Mouse (Mus musculus): ENCODE measurements around the gene Gm42674. TPM values are rescaled to one million over a fixed set of nuclear protein-coding genes. Genes with fewer than 3 reads are reported as not detected.

The Gm42674 gene
- polyA plus RNA-seq (2012; rRNA removed), result not detected in 2 replicates

DNA sequence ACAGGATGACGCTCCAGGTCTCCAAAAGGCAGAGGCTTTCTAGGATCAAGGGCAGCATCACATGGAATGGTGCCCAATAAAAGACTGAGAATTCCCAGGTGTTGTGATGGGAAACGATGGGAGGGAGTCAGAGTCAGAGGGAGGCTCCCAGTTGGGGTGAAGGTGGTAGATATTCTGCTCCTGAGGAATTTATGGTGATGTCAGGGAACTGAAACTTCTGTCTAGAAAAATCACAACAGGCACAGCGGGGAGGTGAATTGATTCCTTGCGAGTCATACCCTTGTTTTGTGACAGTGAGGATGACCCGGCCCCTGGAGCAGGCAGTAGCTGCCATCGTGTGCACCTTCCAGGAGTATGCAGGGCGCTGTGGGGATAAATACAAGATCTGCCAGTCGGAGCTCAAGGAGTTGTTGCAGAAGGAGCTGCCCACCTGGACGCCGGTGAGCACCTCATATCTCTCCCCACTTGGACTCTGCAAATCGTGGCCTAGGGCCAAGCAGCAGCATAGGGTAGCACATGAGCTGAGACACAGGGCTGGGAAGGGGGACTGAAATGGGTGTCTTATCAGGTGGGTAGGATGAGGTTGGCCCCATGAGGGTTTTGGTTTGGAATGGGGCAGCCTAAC, at the start of gene Gm42674:
Gene Gm42674, plus strand, starts transcription at position 419 of the 625 bp plus-strand sequence.
- Histone ChIP-seq H3K27ac (ENCODE audit: insufficient read depth, low read length) (no peak within 1 kb of the TSS), H3K4me1 (ENCODE audit: control insufficient read depth, insufficient read depth, insufficient read length) (peaks cover 5% of the 10 kb centered on the region; the same call in 1 of the 2 replicates), H3K36me3 (ENCODE audit: control insufficient read depth, insufficient read depth, low read length) (no peaks in the 10 kb centered on the region), H3K27me3 (ENCODE audit: control insufficient read depth, insufficient read depth, low read length) (no peaks in the 10 kb centered on the region), H3K4me3 (ENCODE audit: extremely low read depth, insufficient read depth, insufficient read length) (no peak within 1 kb of the TSS)
- TF ChIP-seq POLR2A (IDR thresholded peaks at IDR 0.05; ENCODE audit: low read depth, low read length) (no peak), CTCF (IDR thresholded peaks at IDR 0.05; ENCODE audit: extremely low read depth, insufficient read depth, insufficient read length, insufficient replicate concordance) (no peak)
- WGBS, result 85% methylated on average over 11 of the region's 11 CpGs
- no peak for DNase-seq (ENCODE audit: low read depth in 1 of 2, low spot score in 2 of 2)

DNA sequence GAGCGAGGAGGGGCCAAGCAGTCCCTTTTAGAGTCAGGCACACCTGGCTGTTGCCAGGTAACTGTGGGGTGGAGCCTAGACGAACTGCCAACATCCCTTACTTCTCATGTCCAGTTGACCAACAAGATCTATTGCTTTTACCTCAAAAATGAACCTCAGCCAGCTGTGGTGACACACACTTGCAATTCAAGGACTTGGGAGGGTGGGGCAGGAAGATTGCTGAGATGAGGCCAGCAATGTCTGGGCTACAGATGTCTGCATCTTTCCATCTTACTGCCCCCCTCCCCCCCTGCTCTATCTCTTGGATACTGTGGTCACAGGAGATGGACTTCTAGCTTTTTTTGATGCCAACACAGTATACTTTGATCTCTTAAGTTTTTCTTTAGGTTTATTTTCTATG, 49.5 kb upstream of the Gm42674 start:
- WGBS, result 92% methylated on average over 2 of the region's 2 CpGs

GRCm38 (mm10) chr3:90555954-90556353, 45.8 kb upstream of the Gm42674 start:
- TF ChIP-seq CTCF (IDR thresholded peaks at IDR 0.05; ENCODE audit: extremely low read depth, insufficient read depth, insufficient read length, insufficient replicate concordance), result no peak
- TF ChIP-seq POLR2A (IDR thresholded peaks at IDR 0.05; ENCODE audit: low read depth, low read length), result no peak
- H3K27me3 ChIP-seq (ENCODE audit: control insufficient read depth, insufficient read depth, low read length), result no peaks in the 10 kb centered on the region
- H3K27ac ChIP-seq (ENCODE audit: insufficient read depth, low read length), result no peak overlapping the region
- H3K4me3 ChIP-seq (ENCODE audit: extremely low read depth, insufficient read depth, insufficient read length), result no peak overlapping the region
- no peaks in the 10 kb centered on the region for H3K4me1 ChIP-seq (ENCODE audit: control insufficient read depth, insufficient read depth, insufficient read length)
- H3K36me3 ChIP-seq (ENCODE audit: control insufficient read depth, insufficient read depth, low read length), result no peaks in the 10 kb centered on the region
- no peak for DNase-seq (ENCODE audit: low read depth in 1 of 2, low spot score in 2 of 2)
- WGBS, result 80% methylated on average over 5 of the region's 5 CpGs

More for the DNA sequence above, 49.5 kb upstream of the Gm42674 start:
- H3K4me3 ChIP-seq (ENCODE audit: extremely low read depth, insufficient read depth, insufficient read length), result no peak overlapping the region
- no peaks in the 10 kb centered on the region for H3K36me3 ChIP-seq (ENCODE audit: control insufficient read depth, insufficient read depth, low read length)
- DNase-seq (ENCODE audit: low read depth in 1 of 2, low spot score in 2 of 2), result no peak
- H3K27me3 ChIP-seq (ENCODE audit: control insufficient read depth, insufficient read depth, low read length), result no peaks in the 10 kb centered on the region
- H3K27ac ChIP-seq (ENCODE audit: insufficient read depth, low read length), result no peak overlapping the region
- no peaks in the 10 kb centered on the region for H3K4me1 ChIP-seq (ENCODE audit: control insufficient read depth, insufficient read depth, insufficient read length)
- TF ChIP-seq POLR2A (IDR thresholded peaks at IDR 0.05; ENCODE audit: low read depth, low read length), result no peak
- TF ChIP-seq CTCF (IDR thresholded peaks at IDR 0.05; ENCODE audit: extremely low read depth, insufficient read depth, insufficient read length, insufficient replicate concordance), result no peak

DNA sequence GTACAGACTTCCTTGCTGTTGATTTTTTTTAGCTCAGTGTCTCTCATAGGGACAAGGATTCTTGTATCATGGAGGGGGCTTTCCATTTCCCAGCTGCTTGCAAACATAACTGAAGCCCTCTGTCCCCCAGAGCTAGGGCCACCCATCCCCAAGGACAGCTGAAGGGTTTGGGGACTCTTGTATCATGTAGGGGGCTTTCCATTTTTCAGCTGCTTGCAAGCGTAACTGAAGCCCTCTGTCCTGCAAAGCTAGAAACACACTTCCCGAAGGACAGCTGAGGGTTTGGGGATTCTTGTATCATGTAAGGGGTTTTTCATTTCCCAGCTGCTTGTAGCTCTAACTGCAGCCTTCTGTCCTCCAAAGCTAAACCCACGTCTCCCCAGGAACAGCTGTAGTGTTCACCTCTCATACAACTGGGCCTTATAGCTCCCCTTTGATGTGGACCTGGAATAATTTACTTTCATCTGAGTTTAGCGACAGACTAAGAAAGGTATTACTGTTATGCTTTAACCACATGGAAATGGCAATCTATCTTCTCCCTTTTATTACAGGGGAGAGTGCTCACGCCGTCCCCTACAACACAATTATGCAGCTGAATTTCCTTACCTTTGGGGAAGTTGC, 41.6 kb upstream of the Gm42674 start, which contains the start of gene S100a3:
Gene S100a3, plus strand, starts transcription at position 571 of the 621 bp plus-strand sequence.
- Histone ChIP-seq H3K27me3 (ENCODE audit: control insufficient read depth, insufficient read depth, low read length) (no peaks in the 10 kb centered on the region), H3K4me1 (ENCODE audit: control insufficient read depth, insufficient read depth, insufficient read length) (no peaks in the 10 kb centered on the region)
- 76% methylated on average over 6 of the region's 6 CpGs for WGBS

GRCm38 (mm10) chr3:90574691-90575090, 27.0 kb upstream of the Gm42674 start:
- 85% methylated on average over 5 of the region's 5 CpGs for WGBS
- TF ChIP-seq POLR2A (IDR thresholded peaks at IDR 0.05; ENCODE audit: low read depth, low read length) (no peak), CTCF (IDR thresholded peaks at IDR 0.05; ENCODE audit: extremely low read depth, insufficient read depth, insufficient read length, insufficient replicate concordance) (no peak)
- H3K4me3 ChIP-seq (ENCODE audit: extremely low read depth, insufficient read depth, insufficient read length), result no peak overlapping the region
- H3K27ac ChIP-seq (ENCODE audit: insufficient read depth, low read length), result no peak overlapping the region
- no peak for DNase-seq (ENCODE audit: low read depth in 1 of 2, low spot score in 2 of 2)
- no peaks in the 10 kb centered on the region for H3K27me3 ChIP-seq (ENCODE audit: control insufficient read depth, insufficient read depth, low read length)
- H3K36me3 ChIP-seq (ENCODE audit: control insufficient read depth, insufficient read depth, low read length), result no peaks in the 10 kb centered on the region
- no peaks in the 10 kb centered on the region for H3K4me1 ChIP-seq (ENCODE audit: control insufficient read depth, insufficient read depth, insufficient read length)

More for the DNA sequence above, 41.6 kb upstream of the Gm42674 start, which contains the start of gene S100a3:
- no peak for DNase-seq (ENCODE audit: low read depth in 1 of 2, low spot score in 2 of 2)
- Histone ChIP-seq H3K27ac (ENCODE audit: insufficient read depth, low read length) (no peak within 1 kb of the TSS), H3K36me3 (ENCODE audit: control insufficient read depth, insufficient read depth, low read length) (no peaks in the 10 kb centered on the region), H3K4me3 (ENCODE audit: extremely low read depth, insufficient read depth, insufficient read length) (no peak within 1 kb of the TSS)
- TF ChIP-seq POLR2A (IDR thresholded peaks at IDR 0.05; ENCODE audit: low read depth, low read length) (no peak), CTCF (IDR thresholded peaks at IDR 0.05; ENCODE audit: extremely low read depth, insufficient read depth, insufficient read length, insufficient replicate concordance) (no peak)

DNA sequence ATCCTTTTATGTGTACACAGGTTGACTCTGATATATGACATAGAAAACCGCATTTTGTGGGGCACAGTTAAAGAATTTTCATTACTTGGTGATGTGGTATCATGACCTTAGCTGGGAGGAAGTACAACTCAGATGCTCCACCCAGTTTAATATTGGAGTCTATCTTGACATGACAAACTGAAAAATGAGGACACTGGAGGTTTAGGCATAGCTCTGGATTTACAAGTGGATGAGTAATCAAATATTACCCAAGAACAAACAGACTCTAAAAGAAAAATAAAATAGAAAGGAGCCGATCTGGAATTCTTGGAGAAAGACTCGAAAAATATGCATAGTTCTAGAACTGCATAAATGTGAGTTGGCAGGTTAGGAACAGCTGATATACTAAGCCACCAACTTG, 26.4 kb upstream of the Gm42674 start:
- H3K4me3 ChIP-seq (ENCODE audit: extremely low read depth, insufficient read depth, insufficient read length), result no peak overlapping the region
- no peak for DNase-seq (ENCODE audit: low read depth in 1 of 2, low spot score in 2 of 2)
- H3K4me1 ChIP-seq (ENCODE audit: control insufficient read depth, insufficient read depth, insufficient read length), result no peaks in the 10 kb centered on the region
- H3K36me3 ChIP-seq (ENCODE audit: control insufficient read depth, insufficient read depth, low read length), result no peaks in the 10 kb centered on the region
- no peak for TF ChIP-seq CTCF (IDR thresholded peaks at IDR 0.05; ENCODE audit: extremely low read depth, insufficient read depth, insufficient read length, insufficient replicate concordance)
- no peak for TF ChIP-seq POLR2A (IDR thresholded peaks at IDR 0.05; ENCODE audit: low read depth, low read length)
- no peak overlapping the region for H3K27ac ChIP-seq (ENCODE audit: insufficient read depth, low read length)
- WGBS, result 72% methylated on average over 3 of the region's 3 CpGs
- no peaks in the 10 kb centered on the region for H3K27me3 ChIP-seq (ENCODE audit: control insufficient read depth, insufficient read depth, low read length)
